Mouse (Mus musculus) embryo, embryonic 10.5 days (tissue): ENCODE results near the gene Hoxa3.

Experiments used
- DNase-seq: peaks from one replicate; pipeline ENCODE4 v3.0.0-alpha.2; 2015; ENCODE audit warnings: low spot score

Hoxa3 gene

GRCm38 (mm10) chr6:52154044-52154443 lies 59.1 kb downstream of the Hoxa3 start:
- DNase-seq: no peak

DNA sequence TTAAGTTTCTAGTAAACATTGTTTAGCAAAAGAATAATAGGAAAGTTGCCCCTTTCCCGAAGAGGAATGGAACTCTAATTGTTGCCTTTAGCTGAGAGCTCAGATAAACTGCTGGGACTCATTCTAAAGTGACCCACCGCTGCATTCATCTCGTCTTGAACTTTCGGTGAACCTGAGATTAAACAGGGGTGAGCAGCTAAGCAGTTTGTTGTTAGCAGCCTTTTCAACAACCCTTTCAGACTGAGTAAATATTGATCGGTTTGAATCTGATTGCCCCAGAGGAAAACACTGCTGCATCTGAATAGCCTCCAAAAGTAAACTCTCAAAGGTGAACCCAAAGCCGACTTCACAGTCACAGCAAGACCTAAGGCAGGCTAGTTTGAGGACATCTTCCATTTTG lies 59.9 kb downstream of the Hoxa3 start:
- DNase-seq: peak; percentile 77

GRCm38 (mm10) chr6:52152226-52153193 lies 60.6 kb downstream of the Hoxa3 start:
- peak; percentile 60 for DNase-seq

- DNase-seq: peak; percentile 47
These were observed 61.6 kb downstream of the Hoxa3 start for GRCm38 (mm10) chr6:52151571-52151970.

DNA sequence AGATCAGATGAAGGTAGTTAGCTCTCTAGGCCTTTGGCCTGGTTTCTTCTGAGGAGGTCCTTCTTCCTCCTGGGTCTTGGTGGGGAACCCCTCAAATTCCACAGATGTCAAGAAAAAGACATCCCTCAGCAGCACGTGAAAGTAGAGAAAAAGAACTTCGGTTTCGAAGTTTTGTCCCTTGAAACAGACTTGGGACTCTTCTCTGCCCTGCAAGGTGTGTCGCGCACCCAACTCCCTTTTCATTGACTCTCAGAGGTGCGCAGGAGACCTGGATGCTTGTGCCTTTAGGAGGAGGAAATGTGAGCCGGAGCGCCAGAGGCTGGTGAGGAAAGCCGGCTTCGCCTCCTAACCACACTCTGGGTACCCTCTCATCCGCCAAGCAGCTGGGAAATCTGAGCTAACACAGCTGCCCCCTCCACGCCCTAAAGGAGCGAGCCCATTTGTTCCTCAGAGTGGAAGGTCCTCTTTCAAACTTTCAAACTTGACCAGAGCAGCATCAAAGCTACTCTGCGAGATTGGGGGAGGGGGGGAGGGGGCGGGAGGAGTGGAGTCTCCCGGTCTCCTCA lies 62.7 kb downstream of the Hoxa3 start:
- peak; percentile 76 for DNase-seq

- DNase-seq: no peak
These were observed 74.0 kb downstream of the Hoxa3 start for GRCm38 (mm10) chr6:52139115-52139514.

DNA sequence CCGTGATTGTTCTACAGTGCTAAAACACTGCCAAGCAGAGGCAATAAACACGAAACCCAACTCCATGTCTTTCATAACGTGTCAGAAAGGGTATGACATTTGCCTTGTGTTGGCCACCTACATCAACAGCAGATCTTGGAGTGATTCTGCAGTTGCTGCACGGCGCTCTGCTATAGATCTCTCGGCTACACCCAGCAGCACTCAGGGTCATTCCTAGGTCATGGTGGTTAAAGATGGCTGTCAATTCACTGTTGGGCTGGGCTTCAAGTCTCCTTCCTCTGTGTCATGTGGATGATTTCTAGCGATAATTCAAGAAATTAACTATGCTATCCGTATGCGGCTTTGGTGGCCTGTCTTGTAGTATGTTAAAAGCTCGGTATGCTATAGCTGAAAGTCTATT lies 74.6 kb downstream of the Hoxa3 start:
- peak; percentile 60 for DNase-seq

DNA sequence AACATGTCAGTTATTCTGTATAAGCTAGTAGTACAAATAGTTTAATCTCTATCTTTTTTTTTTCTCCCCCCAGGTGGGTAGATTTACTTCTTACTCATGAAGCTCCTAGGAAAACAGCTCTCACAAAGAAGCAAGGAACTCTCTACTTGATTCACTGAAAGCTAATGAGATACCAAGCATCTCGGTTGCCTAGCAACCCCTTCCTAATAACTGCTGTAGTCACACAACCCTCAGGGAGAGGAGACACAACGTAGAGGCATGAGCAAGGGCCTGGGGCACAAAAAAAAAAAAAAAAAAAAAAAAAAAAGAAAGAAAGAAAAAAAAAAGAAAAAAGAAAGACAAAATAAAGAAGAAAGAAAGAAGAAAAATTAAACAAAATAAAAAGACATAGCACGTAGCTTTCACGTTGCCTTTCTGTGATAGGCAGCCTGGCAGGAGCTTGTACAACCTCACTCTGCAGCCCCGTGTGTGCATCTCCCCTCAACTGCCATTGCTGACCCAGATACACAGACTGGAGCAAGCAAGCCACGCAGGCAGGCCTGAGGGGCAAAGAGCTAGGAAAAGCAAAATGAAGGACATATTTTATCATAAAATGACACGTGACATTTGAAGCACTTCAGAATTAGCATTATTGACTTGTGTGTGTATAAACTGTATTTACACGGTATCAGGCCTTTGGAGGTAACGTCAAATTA lies 75.1 kb downstream of the Hoxa3 start:
- DNase-seq: peak; percentile 83

DNA sequence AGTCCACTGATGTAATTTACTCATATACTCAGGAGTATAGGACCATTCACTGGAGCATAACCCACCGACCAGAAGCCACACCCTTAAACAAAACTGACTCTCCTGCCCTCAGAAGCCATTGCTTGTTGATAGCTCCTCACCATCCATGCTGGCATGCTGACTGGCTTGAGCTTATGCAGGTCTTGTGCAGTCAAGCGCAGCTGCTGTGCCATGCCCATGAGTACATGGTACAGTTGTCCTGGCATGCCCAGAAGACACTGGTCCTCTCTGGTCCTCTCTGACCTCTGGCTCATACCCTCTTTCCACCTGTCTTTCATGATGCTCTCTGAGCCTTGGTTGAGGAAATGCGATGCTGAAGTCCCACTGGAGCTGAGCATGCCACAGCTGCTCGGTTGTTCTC lies 89.5 kb downstream of the Hoxa3 start:
- DNase-seq: no peak

DNA sequence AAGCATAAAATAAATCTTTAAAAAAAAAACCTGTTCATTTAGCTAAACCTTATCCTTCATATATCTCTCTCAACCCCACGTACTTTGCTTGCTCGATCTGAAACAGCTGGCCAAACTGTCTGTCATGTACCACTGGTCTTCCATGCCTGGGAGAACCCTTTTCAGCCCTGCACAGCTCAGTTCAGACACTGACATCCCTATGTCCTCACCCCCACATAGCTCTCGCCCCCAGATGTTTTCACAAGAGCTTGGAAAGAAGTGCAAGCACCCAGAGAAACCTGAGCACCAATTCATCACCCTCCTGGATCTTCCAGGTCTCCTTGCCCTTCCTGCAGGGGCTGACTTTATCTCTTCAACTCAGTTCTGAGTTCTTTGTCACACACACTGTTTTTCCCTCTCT lies 92.0 kb downstream of the Hoxa3 start:
- no peak for DNase-seq
